Mouse (Mus musculus): ENCODE measurements around the gene Crkl. TPM values are rescaled to one million over a fixed set of nuclear protein-coding genes. Genes with fewer than 3 reads are reported as not detected.

Gene Crkl
- total RNA-seq, 4 experiments from 2014 or later: 27.7 to 38.9 (median 36.1) TPM

DNA sequence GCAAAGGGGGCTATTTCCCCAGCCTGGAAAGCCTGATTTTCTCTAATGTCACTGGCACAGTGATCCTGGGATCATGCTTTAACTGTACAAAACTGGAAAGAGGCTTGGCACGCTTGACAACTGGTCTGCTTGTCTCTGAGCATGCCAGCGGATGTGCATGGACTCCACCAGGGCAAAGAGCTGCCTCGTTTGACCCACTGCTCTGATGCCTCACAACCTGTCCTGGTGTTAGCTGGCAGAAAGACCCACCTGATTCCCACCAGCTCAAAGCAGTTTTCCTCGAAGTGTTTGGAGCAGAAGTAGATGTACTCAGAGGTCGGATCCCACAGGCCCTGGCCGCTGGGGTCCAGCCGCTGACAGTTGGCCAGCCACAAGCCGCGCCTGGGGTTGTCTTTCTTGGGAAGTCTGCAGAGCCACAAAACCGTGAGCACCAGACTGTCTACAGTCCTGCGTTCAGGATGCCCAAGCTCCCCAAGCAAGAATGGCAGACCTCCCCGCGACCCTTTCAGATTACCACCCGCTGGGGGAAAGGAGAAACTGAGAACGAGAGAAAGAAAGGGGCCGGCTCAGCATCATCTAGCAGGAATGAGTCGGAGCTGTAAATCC lies 78.3 kb downstream of the Crkl start:
- DNase-seq: no peak

- peak; percentile 95 for DNase-seq
These were observed 79.0 kb downstream of the Crkl start, which contains the start of gene Thap7 for GRCm38 (mm10) chr16:17530640-17531288. Gene Thap7, minus strand, starts transcription at chr16:17531136.

GRCm38 (mm10) chr16:17532271-17532670 lies 80.5 kb downstream of the Crkl start:
- no peak for DNase-seq

GRCm38 (mm10) chr16:17532676-17533329 lies 81.0 kb downstream of the Crkl start:
- DNase-seq: no peak

DNA sequence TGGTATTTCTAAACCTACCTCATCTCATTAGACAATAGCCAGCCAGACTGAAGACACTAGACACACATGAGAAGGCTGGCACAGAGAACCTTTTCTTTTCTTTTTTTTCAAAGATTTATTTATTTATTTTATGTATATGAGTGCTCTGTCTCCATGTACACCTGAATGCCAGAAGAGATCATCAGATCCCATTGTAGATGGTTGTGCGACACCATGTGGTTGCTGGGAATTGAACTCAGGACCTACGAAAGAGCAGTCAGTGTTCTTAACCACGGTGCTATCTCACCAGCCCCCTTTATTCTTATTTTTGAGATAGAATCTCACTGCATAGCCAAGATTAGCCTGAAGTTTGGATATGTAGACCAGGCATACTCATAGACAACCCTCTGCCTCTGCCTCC lies 84.8 kb downstream of the Crkl start:
- DNase-seq: no peak

Other genes starting within 250 kb of the Crkl start
- gene Ube2l3, start 249.3 kb upstream of the Crkl start, total RNA-seq (2022): 100 to 1,000 TPM; 162 to 223 (median 198) TPM
- gene Rimbp3, start 243.4 kb upstream of the Crkl start, total RNA-seq (2022): under 1 TPM in 2 of 4 experiments, not detected in 2; 0.09 to 0.14 TPM
- 1 to 10 TPM; 2.0 to 3.7 (median 3.4) TPM for gene Hic2, start 218.4 kb upstream of the Crkl start, total RNA-seq (2022)
- gene Tmem191c, start 175.9 kb upstream of the Crkl start, total RNA-seq (2022): 10 to 100 TPM in 3 of 4 experiments, 1 to 10 TPM in 1; 9.3 to 30.7 (median 19.6) TPM
- under 1 TPM; 0.15 to 0.52 (median 0.35) TPM for gene Serpind1, start 120.6 kb upstream of the Crkl start, total RNA-seq (2022)
- 10 to 100 TPM; 26.7 to 32.4 (median 29.4) TPM for gene Snap29, start 46.0 kb upstream of the Crkl start, total RNA-seq (2022)
- gene Pi4ka, start 45.7 kb upstream of the Crkl start, total RNA-seq (2022): 100 to 1,000 TPM in 2 of 4 experiments, 10 to 100 TPM in 2; 86.3 to 111 (median 102) TPM
- 10 to 100 TPM in 3 of 4 experiments, 1 to 10 TPM in 1; 7.9 to 47.0 (median 29.0) TPM for gene Aifm3, start 37.6 kb downstream of the Crkl start, total RNA-seq (2022)
- gene Lztr1, start 56.7 kb downstream of the Crkl start, total RNA-seq (2022): 100 to 1,000 TPM in 2 of 4 experiments, 10 to 100 TPM in 2; 64.4 to 118 (median 88.8) TPM
- 10 to 100 TPM; 40.6 to 51.2 (median 45.5) TPM for gene Thap7, start 79.1 kb downstream of the Crkl start, total RNA-seq (2022)
- gene Lrrc74b, start 109.3 kb downstream of the Crkl start, total RNA-seq (2022): under 1 TPM in 3 of 4 experiments, not detected in 1; 0.12 to 0.46 (median 0.34) TPM
- 1 to 10 TPM in 2 of 4 experiments, under 1 TPM in 2; 0.55 to 2.9 (median 1.6) TPM for gene P2rx6, start 109.9 kb downstream of the Crkl start, total RNA-seq (2022)
- 10 to 100 TPM in 3 of 4 experiments, 1 to 10 TPM in 1; 7.9 to 47.4 (median 28.9) TPM for gene Slc7a4, start 131.2 kb downstream of the Crkl start, total RNA-seq (2022)
- 10 to 100 TPM; 33.4 to 48.2 (median 40.4) TPM for gene Smpd4, start 167.4 kb downstream of the Crkl start, total RNA-seq (2022)
- 1 to 10 TPM in 3 of 4 experiments, under 1 TPM in 1; 0.81 to 3.8 (median 2.1) TPM for gene Ccdc74a, start 194.5 kb downstream of the Crkl start, total RNA-seq (2022)